Mouse (Mus musculus): Measurements from ENCODE around the gene Spred1. TPM values are rescaled to one million over a fixed set of nuclear protein-coding genes. Genes with fewer than 3 reads are reported as not detected.

Spred1 gene
- total RNA-seq, 1 experiment = 44.7 TPM

- H3K4me1 ChIP-seq (ENCODE audit: control insufficient read depth in 2 of 2, insufficient read depth in 2 of 2, low read length in 2 of 2, poor library complexity in 1 of 2) = no peaks in the 10 kb centered on the region
- TF ChIP-seq HCFC1 (IDR thresholded peaks at IDR 0.05; ENCODE audit: borderline replicate concordance, insufficient read depth, low read length) (no peak), ZC3H11A (IDR thresholded peaks at IDR 0.05; ENCODE audit: borderline replicate concordance, low read depth, low read length) (no peak), MAFK (IDR thresholded peaks at IDR 0.05; ENCODE audit: insufficient read depth, low read depth, low read length) (no peak)
- no peak overlapping the region for H3K4me3 ChIP-seq (ENCODE audit: insufficient read depth in 1 of 2, low read depth in 1 of 2, low read length in 2 of 2, poor library complexity in 1 of 2, severe bottlenecking in 1 of 2)
- no peak for DNase-seq (ENCODE audit: low read depth, low spot score)
- in situ Hi-C loops (cut with MboI; ENCODE audit: low sequenced_read_pairs in 2 of 2, unreplicated experiment in 2 of 2) = no loop called here
- H3K27ac ChIP-seq (ENCODE audit: insufficient read depth, low read depth, low read length, poor library complexity, severe bottlenecking) = no peak overlapping the region
- H3K9ac ChIP-seq (ENCODE audit: insufficient read depth, low read depth, low read length, poor library complexity, severe bottlenecking) = no peak overlapping the region
- no peaks in the 10 kb centered on the region for H3K9me3 ChIP-seq (ENCODE audit: control insufficient read depth, insufficient read depth, low read depth, low read length)
- H3K36me3 ChIP-seq (ENCODE audit: control insufficient read depth, insufficient read depth, low read length, poor library complexity, severe bottlenecking) = no peaks in the 10 kb centered on the region
Measured at GRCm38 (mm10) chr2:117086002-117086765, 35.0 kb upstream of the Spred1 start.

DNA sequence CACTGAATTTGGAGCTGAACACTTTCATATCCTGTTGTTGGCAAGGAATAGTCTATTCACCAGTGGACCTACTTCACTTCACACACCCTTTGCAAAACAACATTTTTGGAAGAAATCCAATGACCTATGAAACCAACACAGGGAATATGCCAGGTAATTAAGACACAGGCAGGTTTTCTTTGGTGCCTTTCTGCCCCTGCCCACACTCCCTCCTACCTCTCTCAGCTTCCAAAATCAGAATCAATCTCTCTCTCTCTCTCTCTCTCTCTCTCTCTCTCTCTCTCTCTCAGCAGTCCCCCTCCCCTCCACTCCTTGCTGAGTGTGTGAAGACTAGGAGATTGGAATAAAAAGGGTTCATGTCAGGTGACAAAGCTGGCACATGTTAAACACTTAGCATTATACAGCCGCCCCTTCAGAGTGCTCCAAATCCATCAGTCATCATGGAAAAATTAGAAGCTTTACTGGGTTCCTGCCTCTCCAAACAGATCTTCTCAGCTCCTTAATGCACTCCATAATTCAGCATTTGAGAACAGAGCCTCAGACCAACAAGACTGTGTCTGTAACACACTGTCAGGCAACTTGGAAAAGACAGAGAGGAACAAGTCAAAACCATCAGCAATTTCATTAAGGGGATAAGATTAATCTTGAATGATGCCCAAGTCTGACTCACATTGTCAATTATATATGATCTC is 34.3 kb upstream of the Spred1 start:
- no peak for TF ChIP-seq ZNF384 (IDR thresholded peaks at IDR 0.05; ENCODE audit: low read depth, low read length)
- TF ChIP-seq MAFK (IDR thresholded peaks at IDR 0.05; ENCODE audit: insufficient read depth, low read depth, low read length) = no peak
- TF ChIP-seq ZC3H11A (IDR thresholded peaks at IDR 0.05; ENCODE audit: borderline replicate concordance, low read depth, low read length) = no peak
- no peak for TF ChIP-seq CHD2 (IDR thresholded peaks at IDR 0.05; ENCODE audit: low read depth, low read length)
- TF ChIP-seq HCFC1 (IDR thresholded peaks at IDR 0.05; ENCODE audit: borderline replicate concordance, insufficient read depth, low read length) = no peak
- DNase-seq (ENCODE audit: low read depth, low spot score) = no peak
- in situ Hi-C loops (cut with MboI; ENCODE audit: low sequenced_read_pairs in 2 of 2, unreplicated experiment in 2 of 2) = no loop called here
- Histone ChIP-seq H3K4me3 (ENCODE audit: insufficient read depth in 1 of 2, low read depth in 1 of 2, low read length in 2 of 2, poor library complexity in 1 of 2, severe bottlenecking in 1 of 2) (no peak overlapping the region), H3K9me3 (ENCODE audit: control insufficient read depth, insufficient read depth, low read depth, low read length) (no peaks in the 10 kb centered on the region), H3K36me3 (ENCODE audit: control insufficient read depth, insufficient read depth, low read length, poor library complexity, severe bottlenecking) (no peaks in the 10 kb centered on the region), H3K4me1 (ENCODE audit: control insufficient read depth in 2 of 2, insufficient read depth in 2 of 2, low read length in 2 of 2, poor library complexity in 1 of 2) (no peaks in the 10 kb centered on the region), H3K27ac (ENCODE audit: insufficient read depth, low read depth, low read length, poor library complexity, severe bottlenecking) (no peak overlapping the region), H3K9ac (ENCODE audit: insufficient read depth, low read depth, low read length, poor library complexity, severe bottlenecking) (no peak overlapping the region)

GRCm38 (mm10) chr2:117087458-117087820 is 33.7 kb upstream of the Spred1 start:
- in situ Hi-C loops (cut with MboI; ENCODE audit: low sequenced_read_pairs in 2 of 2, unreplicated experiment in 2 of 2) = no loop called here
- H3K4me1 ChIP-seq (ENCODE audit: control insufficient read depth in 2 of 2, insufficient read depth in 2 of 2, low read length in 2 of 2, poor library complexity in 1 of 2) = no peaks in the 10 kb centered on the region
- DNase-seq (ENCODE audit: low read depth, low spot score) = no peak
- H3K9ac ChIP-seq (ENCODE audit: insufficient read depth, low read depth, low read length, poor library complexity, severe bottlenecking) = no peak overlapping the region
- no peak overlapping the region for H3K27ac ChIP-seq (ENCODE audit: insufficient read depth, low read depth, low read length, poor library complexity, severe bottlenecking)
- H3K4me3 ChIP-seq (ENCODE audit: insufficient read depth in 1 of 2, low read depth in 1 of 2, low read length in 2 of 2, poor library complexity in 1 of 2, severe bottlenecking in 1 of 2) = no peak overlapping the region
- no peaks in the 10 kb centered on the region for H3K9me3 ChIP-seq (ENCODE audit: control insufficient read depth, insufficient read depth, low read depth, low read length)
- H3K36me3 ChIP-seq (ENCODE audit: control insufficient read depth, insufficient read depth, low read length, poor library complexity, severe bottlenecking) = no peaks in the 10 kb centered on the region
- TF ChIP-seq ZNF384 (IDR thresholded peaks at IDR 0.05; ENCODE audit: low read depth, low read length) = no peak
- TF ChIP-seq CHD2 (IDR thresholded peaks at IDR 0.05; ENCODE audit: low read depth, low read length) = no peak
- no peak for TF ChIP-seq HCFC1 (IDR thresholded peaks at IDR 0.05; ENCODE audit: borderline replicate concordance, insufficient read depth, low read length)
- no peak for TF ChIP-seq MAFK (IDR thresholded peaks at IDR 0.05; ENCODE audit: insufficient read depth, low read depth, low read length)
- no peak for TF ChIP-seq ZC3H11A (IDR thresholded peaks at IDR 0.05; ENCODE audit: borderline replicate concordance, low read depth, low read length)

- no peaks in the 10 kb centered on the region for H3K36me3 ChIP-seq (ENCODE audit: control insufficient read depth, insufficient read depth, low read length, poor library complexity, severe bottlenecking)
- in situ Hi-C loops (cut with MboI; ENCODE audit: low sequenced_read_pairs in 2 of 2, unreplicated experiment in 2 of 2) = no loop called here
- no peaks in the 10 kb centered on the region for H3K9me3 ChIP-seq (ENCODE audit: control insufficient read depth, insufficient read depth, low read depth, low read length)
- peaks cover 3% of the 10 kb centered on the region in 2 experiments; a peak in 2 of 4 replicates for H3K4me1 ChIP-seq (ENCODE audit: control insufficient read depth in 2 of 2, insufficient read depth in 2 of 2, low read length in 2 of 2, poor library complexity in 1 of 2)
- TF ChIP-seq ZNF384 (IDR thresholded peaks at IDR 0.05; ENCODE audit: low read depth, low read length) = no peak
- no peak for TF ChIP-seq CHD2 (IDR thresholded peaks at IDR 0.05; ENCODE audit: low read depth, low read length)
- no peak for TF ChIP-seq ZC3H11A (IDR thresholded peaks at IDR 0.05; ENCODE audit: borderline replicate concordance, low read depth, low read length)
- TF ChIP-seq HCFC1 (IDR thresholded peaks at IDR 0.05; ENCODE audit: borderline replicate concordance, insufficient read depth, low read length) = no peak
- TF ChIP-seq MAFK (IDR thresholded peaks at IDR 0.05; ENCODE audit: insufficient read depth, low read depth, low read length) = no peak
- H3K4me3 ChIP-seq (ENCODE audit: insufficient read depth in 1 of 2, low read depth in 1 of 2, low read length in 2 of 2, poor library complexity in 1 of 2, severe bottlenecking in 1 of 2) = no peak overlapping the region
- H3K27ac ChIP-seq (ENCODE audit: insufficient read depth, low read depth, low read length, poor library complexity, severe bottlenecking) = no peak overlapping the region
- DNase-seq (ENCODE audit: low read depth, low spot score) = no peak
- H3K9ac ChIP-seq (ENCODE audit: insufficient read depth, low read depth, low read length, poor library complexity, severe bottlenecking) = no peak overlapping the region
Measured at GRCm38 (mm10) chr2:117089482-117089881, 31.7 kb upstream of the Spred1 start.
